Mouse (Mus musculus) gonadal fat pad, adult 2 months (tissue): ENCODE measurements around the gene Adamtsl5. TPM values are rescaled to one million over a fixed set of nuclear protein-coding genes. Genes with fewer than 3 reads are reported as not detected.

Source experiments
- DNase-seq: peaks from one replicate; pipeline ENCODE4 v3.0.0-alpha.2; 2012; ENCODE audit warnings: low read depth
- polyA plus RNA-seq: library from polyadenylated mRNA; depleted of rRNA; stranded (reverse); fragments of >200 nt; gene quantifications from 2 replicates; pipeline ENCODE4 v1.2.3, GENCODE M21; 2012

Adamtsl5 gene
- polyA plus RNA-seq, 1 experiment, result 18.2 TPM

GRCm38 (mm10) chr10:80342749-80343424, 5.3 kb downstream of the Adamtsl5 start:
- DNase-seq, result no peak

- DNase-seq, result no peak
Measured at GRCm38 (mm10) chr10:80342305-80342748, 5.9 kb downstream of the Adamtsl5 start.

GRCm38 (mm10) chr10:80341491-80342304, 6.5 kb downstream of the Adamtsl5 start:
- DNase-seq, result no peak

GRCm38 (mm10) chr10:80341026-80341425, 7.2 kb downstream of the Adamtsl5 start:
- no peak for DNase-seq

- no peak for DNase-seq
Measured at GRCm38 (mm10) chr10:80339941-80340750, 8.1 kb downstream of the Adamtsl5 start.

- DNase-seq, result no peak
Measured at GRCm38 (mm10) chr10:80336263-80336662, 11.9 kb downstream of the Adamtsl5 start.

- DNase-seq, result no peak
Measured at GRCm38 (mm10) chr10:80332525-80332989, 15.7 kb downstream of the Adamtsl5 start.

GRCm38 (mm10) chr10:80331636-80332524, 16.3 kb downstream of the Adamtsl5 start:
- DNase-seq, result no peak

- DNase-seq, result no peak
Measured at GRCm38 (mm10) chr10:80330888-80331287, 17.3 kb downstream of the Adamtsl5 start.

- no peak for DNase-seq
Measured at GRCm38 (mm10) chr10:80330084-80330483, 18.1 kb downstream of the Adamtsl5 start.

GRCm38 (mm10) chr10:80329273-80330081, 18.7 kb downstream of the Adamtsl5 start, which contains the start of the genes Pcsk4 and Reep6:
Gene Pcsk4, minus strand, starts transcription at chr10:80329498.
Gene Reep6, plus strand, starts transcription at chr10:80329953.
- DNase-seq, result peak; percentile 87

- DNase-seq, result no peak
Measured at GRCm38 (mm10) chr10:80325045-80325444, 23.2 kb downstream of the Adamtsl5 start.

- no peak for DNase-seq
Measured at GRCm38 (mm10) chr10:80324120-80325037, 23.8 kb downstream of the Adamtsl5 start.

- no peak for DNase-seq
Measured at GRCm38 (mm10) chr10:80323261-80324119, 24.7 kb downstream of the Adamtsl5 start.

GRCm38 (mm10) chr10:80322811-80323211, 25.4 kb downstream of the Adamtsl5 start:
- no peak for DNase-seq

- no peak for DNase-seq
Measured at GRCm38 (mm10) chr10:80321670-80322581, 26.3 kb downstream of the Adamtsl5 start.
